Mouse (Mus musculus): Measurements from ENCODE around the gene Zcchc18. TPM values are rescaled to one million over a fixed set of nuclear protein-coding genes. Genes with fewer than 3 reads are reported as not detected.

Gene Zcchc18
- polyA plus RNA-seq, 1 experiment from 2014 or later = 372 TPM

- Histone ChIP-seq H3K4me2 (replicated peaks) (peak overlapping the region; percentile 73), H3K4me3 (replicated peaks; ENCODE audit: low read length) (peak overlapping the region; percentile 45), H3K27ac (peak overlapping the region; percentile 92), H3K27me3 (ENCODE audit: control insufficient read depth, insufficient read depth, low read length) (no peaks in the 10 kb centered on the region), H3K4me1 (replicated peaks; ENCODE audit: control insufficient read depth, insufficient read depth, low read length) (no peaks in the 10 kb centered on the region), H3K9me3 (ENCODE audit: control insufficient read depth, low read length) (no peaks in the 10 kb centered on the region), H3K36me3 (replicated peaks; ENCODE audit: control insufficient read depth, insufficient read depth) (no peaks in the 10 kb centered on the region), H3K9ac (peak overlapping the region; percentile 64)
- ATAC-seq (ENCODE audit: low FRiP score) = no peak; the same call in 1 of the 2 replicates
- 18% methylated on average over 12 of the region's 12 CpGs for WGBS
- no peak for DNase-seq (ENCODE audit: low spot score)
Observed at GRCm38 (mm10) chrX:137037470-137037999, 44.6 kb downstream of the Zcchc18 start.

- 19% methylated on average over 31 of the region's 31 CpGs for WGBS
- Histone ChIP-seq H3K4me1 (replicated peaks; ENCODE audit: control insufficient read depth, insufficient read depth, low read length) (no peaks in the 10 kb centered on the region), H3K27ac (peak within 1 kb of the TSS; percentile 92), H3K9ac (peak within 1 kb of the TSS; percentile 64), H3K4me3 (replicated peaks; ENCODE audit: low read length) (peak within 1 kb of the TSS; percentile 45), H3K4me2 (replicated peaks) (peak within 1 kb of the TSS; percentile 73), H3K9me3 (ENCODE audit: control insufficient read depth, low read length) (no peaks in the 10 kb centered on the region), H3K36me3 (replicated peaks; ENCODE audit: control insufficient read depth, insufficient read depth) (no peaks in the 10 kb centered on the region), H3K27me3 (ENCODE audit: control insufficient read depth, insufficient read depth, low read length) (no peaks in the 10 kb centered on the region)
- DNase-seq (ENCODE audit: low spot score) = peak; percentile 82
- ATAC-seq (ENCODE audit: low FRiP score) = peak; percentile 98
Observed at GRCm38 (mm10) chrX:137038000-137038483, 45.1 kb downstream of the Zcchc18 start, which contains the start of gene Slc25a53. Gene Slc25a53, minus strand, starts transcription at chrX:137038302.

- Histone ChIP-seq H3K4me2 (replicated peaks) (peak overlapping the region; percentile 57), H3K27me3 (ENCODE audit: control insufficient read depth, insufficient read depth, low read length) (no peaks in the 10 kb centered on the region), H3K9ac (peak overlapping the region; percentile 64; the same call in 1 of the 2 replicates), H3K27ac (peak overlapping the region; percentile 92), H3K9me3 (ENCODE audit: control insufficient read depth, low read length) (no peaks in the 10 kb centered on the region), H3K36me3 (replicated peaks; ENCODE audit: control insufficient read depth, insufficient read depth) (no peaks in the 10 kb centered on the region), H3K4me1 (replicated peaks; ENCODE audit: control insufficient read depth, insufficient read depth, low read length) (no peaks in the 10 kb centered on the region), H3K4me3 (replicated peaks; ENCODE audit: low read length) (peak overlapping the region; percentile 45)
- 49% methylated on average over 7 of the region's 7 CpGs for WGBS
- DNase-seq (ENCODE audit: low spot score) = no peak
- ATAC-seq (ENCODE audit: low FRiP score) = peak; percentile 36; the same call in 1 of the 2 replicates
Observed at GRCm38 (mm10) chrX:137038502-137038901, 45.5 kb downstream of the Zcchc18 start.

Other genes with a start within 250 kb of the Zcchc18 start
- 545 and 593 TPM in 2 replicates for gene Morf4l2, start 249.5 kb upstream of the Zcchc18 start, polyA plus RNA-seq (2014; fragmentation: Nextera tagmentation; extraction: Ambion mirVana)
- 0.11 TPM in 1 of 2 replicates, not detected in the other for gene Glra4, start 213.0 kb upstream of the Zcchc18 start, polyA plus RNA-seq (2014; fragmentation: Nextera tagmentation; extraction: Ambion mirVana)
- gene Plp1, start 170.5 kb upstream of the Zcchc18 start, polyA plus RNA-seq (2014; fragmentation: Nextera tagmentation; extraction: Ambion mirVana) = 11.9 and 12.3 TPM in 2 replicates
- gene Rab9b, start 124.4 kb upstream of the Zcchc18 start, polyA plus RNA-seq (2014; fragmentation: Nextera tagmentation; extraction: Ambion mirVana) = 23.8 and 25.8 TPM in 2 replicates
- not detected in 2 replicates for gene H2bfm, start 65.8 kb upstream of the Zcchc18 start, polyA plus RNA-seq (2014; fragmentation: Nextera tagmentation; extraction: Ambion mirVana)
- 75.3 and 102 TPM in 2 replicates for gene Tmsb15b2, start 17.7 kb upstream of the Zcchc18 start, polyA plus RNA-seq (2014; fragmentation: Nextera tagmentation; extraction: Ambion mirVana)
- gene Tmsb15l, start 16.3 kb upstream of the Zcchc18 start, polyA plus RNA-seq (2014; fragmentation: Nextera tagmentation; extraction: Ambion mirVana) = 8.8 and 9.5 TPM in 2 replicates
- gene Tmsb15b1, start 16.3 kb upstream of the Zcchc18 start, polyA plus RNA-seq (2014; fragmentation: Nextera tagmentation; extraction: Ambion mirVana) = 26.4 and 33.1 TPM in 2 replicates
- 12.9 and 15.9 TPM in 2 replicates for gene Slc25a53, start 45.1 kb downstream of the Zcchc18 start, polyA plus RNA-seq (2014; fragmentation: Nextera tagmentation; extraction: Ambion mirVana)
- gene Fam199x, start 56.4 kb downstream of the Zcchc18 start, polyA plus RNA-seq (2014; fragmentation: Nextera tagmentation; extraction: Ambion mirVana) = 10.9 and 11.5 TPM in 2 replicates
- not detected in 2 replicates for gene Esx1, start 128.9 kb downstream of the Zcchc18 start, polyA plus RNA-seq (2014; fragmentation: Nextera tagmentation; extraction: Ambion mirVana)